ENCODE assay signal across 8 mouse cellular contexts in genomic region chr17:53568118-53568517, GRCm38 (mm10). TPM values are rescaled to one million over a fixed set of nuclear protein-coding genes. Genes with fewer than 3 reads are reported as not detected.
DNase-seq lines count a peak whose midpoint lies in the region; ATAC-seq and TF ChIP-seq lines count a peak whose summit lies in the region.

No protein-coding gene starts in this region.

- H3K4me3 ChIP-seq in cerebellum, adult 2 months (replicated peaks; ENCODE audit: insufficient read depth, low read depth, low read length), result peak overlapping the region; percentile 76
- H3K4me3 ChIP-seq in forebrain, postnatal 0 days (ENCODE audit: low read depth, low read length), result peak overlapping the region; percentile 87

- peak overlapping the region; percentile 81 for H3K4me2 ChIP-seq in forebrain, postnatal 0 days (ENCODE audit: low read depth)

- peak overlapping the region; percentile 81 for H3K27ac ChIP-seq in cerebellum, adult 2 months (ENCODE audit: insufficient read depth, low read length)
- peak overlapping the region; percentile 92 for H3K27ac ChIP-seq in forebrain, postnatal 0 days (ENCODE audit: low read depth, low read length)

- TF ChIP-seq POLR2A in cerebellum, adult 2 months (IDR thresholded peaks at IDR 0.05; ENCODE audit: borderline replicate concordance, insufficient read depth, low read length), result peak; percentile 70; the same call in 1 of the 2 replicates

- H3K27me3 ChIP-seq in cerebellum, adult 2 months (ENCODE audit: control insufficient read depth, insufficient read depth, low read length), result no peaks in the 10 kb centered on the region
- H3K27me3 ChIP-seq in forebrain, postnatal 0 days (ENCODE audit: insufficient read depth, low read length), result no peaks in the 10 kb centered on the region

- H3K4me1 ChIP-seq in cerebellum, adult 2 months (ENCODE audit: control insufficient read depth, insufficient read depth, low read length), result peaks cover 8% of the 10 kb centered on the region; the same call in 1 of the 2 replicates
- peaks cover 19% of the 10 kb centered on the region; the same call in 1 of the 2 replicates for H3K4me1 ChIP-seq in forebrain, postnatal 0 days (ENCODE audit: insufficient read depth)

- H3K9me3 ChIP-seq in forebrain, postnatal 0 days (ENCODE audit: low read length), result no peaks in the 10 kb centered on the region

- peak; percentile 77 for DNase-seq in MN1 (ENCODE audit: low spot score)
- peak; percentile 91 to 92 for DNase-seq in cerebellum, adult 2 months
- DNase-seq in forebrain, postnatal 0 days, result peak; percentile 73
- DNase-seq in layer of hippocampus, adult 9-11 months, result peak; percentile 83
- DNase-seq in lung, postnatal 4 days, result peak; percentile 86 to 90
- DNase-seq in retina, postnatal 1 day, result peak; percentile 91
- DNase-seq in urinary bladder, adult 18-20 months (ENCODE audit: low spot score in 2 of 2), result peak; percentile 57 to 77

- peak; percentile 78 for ATAC-seq in forebrain, postnatal 0 days
- peak; percentile 79 to 81 for ATAC-seq in hematopoietic stem cell, adult 5-6 weeks (replicated peaks in 1 of 2; ENCODE audit: insufficient read depth in 1 of 2, low FRiP score in 2 of 2, low TSS enrichment in 1 of 2, low read depth in 1 of 2, poor library complexity in 2 of 2, severe bottlenecking in 2 of 2)

- TF ChIP-seq CTCF in cerebellum, adult 2 months (IDR thresholded peaks at IDR 0.05; ENCODE audit: borderline replicate concordance, insufficient read depth, low read depth, low read length), result no peak
- TF ChIP-seq CTCF in forebrain, postnatal 0 days (IDR thresholded peaks at IDR 0.05; ENCODE audit: low read depth), result no peak

- 1% methylated on average over 15 of the region's 15 CpGs for WGBS in cerebellum, adult 2 months
- WGBS in forebrain, postnatal 0 days, result under 1% methylated on average over 15 of the region's 15 CpGs

- no peaks in the 10 kb centered on the region for H3K36me3 ChIP-seq in forebrain, postnatal 0 days (ENCODE audit: insufficient read depth)

- H3K9ac ChIP-seq in forebrain, postnatal 0 days, result peak overlapping the region; percentile 86

RNA-seq across cellular contexts. Expression of gene Kat2b, which starts 1.5 kb away (rescaled TPM):
- polyA plus RNA-seq in cerebellum, adult 2 months (2012; rRNA removed), result 40.5 and 43.4 TPM in 2 replicates
- 19.7 and 20.9 TPM in 2 replicates for total RNA-seq in forebrain, postnatal 0 days (2014; rRNA removed)
- 1.7 and 2.4 TPM in 2 replicates for polyA plus RNA-seq in forebrain, postnatal 0 days (2015; fragmentation: Nextera tagmentation; extraction: Ambion mirVana)
- 48.7 and 97.4 TPM in 2 replicates for total RNA-seq in hematopoietic stem cell, adult 5-6 weeks (2017)

RNA-seq across cellular contexts. Expression of gene Pp2d1, which starts 28.9 kb away (rescaled TPM):
- polyA plus RNA-seq in cerebellum, adult 2 months (2012; rRNA removed), result not detected in 2 replicates
- total RNA-seq in forebrain, postnatal 0 days (2014; rRNA removed), result not detected in 2 replicates
- polyA plus RNA-seq in forebrain, postnatal 0 days (2015; fragmentation: Nextera tagmentation; extraction: Ambion mirVana), result 0.14 and 0.41 TPM in 2 replicates
- 0.31 TPM in 1 of 2 replicates, not detected in the other for total RNA-seq in hematopoietic stem cell, adult 5-6 weeks (2017)

Comparison
In these comparisons a context has a peak if more than half of its experiments do, and no peak if none do; other contexts are left out.
1. Peak in every context shown above with its lines: DNase-seq, ATAC-seq, H3K4me3 ChIP-seq and H3K27ac ChIP-seq.